Mouse (Mus musculus): Measurements from ENCODE around the gene Ackr1. TPM values are rescaled to one million over a fixed set of nuclear protein-coding genes. Genes with fewer than 3 reads are reported as not detected.

Ackr1 gene
- total RNA-seq (2014; rRNA removed) (29.0 and 32.8 TPM in 2 replicates), polyA plus RNA-seq (2015; fragmentation: Nextera tagmentation; extraction: Ambion mirVana) (11.5 and 14.0 TPM in 2 replicates)

GRCm38 (mm10) chr1:173333312-173334253 is at the start of gene Ackr1:
TSS of gene Ackr1 (minus strand) at chr1:173333750.
- ATAC-seq (no peak), DNase-seq (no peak)
- Histone ChIP-seq H3K27me3 (ENCODE audit: insufficient read depth, low read length) (no peaks in the 10 kb centered on the region), H3K4me3 (ENCODE audit: low read depth, low read length) (no peak within 1 kb of the TSS), H3K36me3 (ENCODE audit: insufficient read depth) (peaks cover 22% of the 10 kb centered on the region), H3K4me1 (ENCODE audit: insufficient read depth) (no peaks in the 10 kb centered on the region), H3K27ac (ENCODE audit: low read depth, low read length) (no peak within 1 kb of the TSS), H3K9me3 (ENCODE audit: low read length) (no peaks in the 10 kb centered on the region), H3K4me2 (ENCODE audit: low read depth) (no peak within 1 kb of the TSS), H3K9ac (no peak within 1 kb of the TSS)
- TF ChIP-seq CTCF (IDR thresholded peaks at IDR 0.05; ENCODE audit: low read depth): no peak
- WGBS: 76% methylated on average over 9 of the region's 9 CpGs

GRCm38 (mm10) chr1:173381436-173381835 is 47.9 kb upstream of the Ackr1 start:
- 81% methylated on average over 6 of the region's 6 CpGs for WGBS

GRCm38 (mm10) chr1:173377380-173378112 is 44.0 kb upstream of the Ackr1 start:
- no peak overlapping the region for H3K27ac ChIP-seq (ENCODE audit: low read depth, low read length)
- DNase-seq (peak; percentile 89), ATAC-seq (peak; percentile 97)
- H3K4me1 ChIP-seq (ENCODE audit: insufficient read depth): no peaks in the 10 kb centered on the region
- no peaks in the 10 kb centered on the region for H3K9me3 ChIP-seq (ENCODE audit: low read length)
- H3K4me2 ChIP-seq (ENCODE audit: low read depth): no peak overlapping the region
- peak; percentile 99 for TF ChIP-seq CTCF (IDR thresholded peaks at IDR 0.05; ENCODE audit: low read depth)
- H3K36me3 ChIP-seq (ENCODE audit: insufficient read depth): no peaks in the 10 kb centered on the region
- H3K9ac ChIP-seq: no peak overlapping the region
- H3K27me3 ChIP-seq (ENCODE audit: insufficient read depth, low read length): no peaks in the 10 kb centered on the region
- WGBS: 29% methylated on average over 13 of the region's 13 CpGs
- H3K4me3 ChIP-seq (ENCODE audit: low read depth, low read length): no peak overlapping the region

More at GRCm38 (mm10) chr1:173381436-173381835, 47.9 kb upstream of the Ackr1 start:
- Histone ChIP-seq H3K4me1 (ENCODE audit: insufficient read depth) (no peaks in the 10 kb centered on the region), H3K4me3 (ENCODE audit: low read depth, low read length) (no peak overlapping the region), H3K9me3 (ENCODE audit: low read length) (no peaks in the 10 kb centered on the region), H3K27ac (ENCODE audit: low read depth, low read length) (no peak overlapping the region), H3K36me3 (ENCODE audit: insufficient read depth) (no peaks in the 10 kb centered on the region), H3K27me3 (ENCODE audit: insufficient read depth, low read length) (no peaks in the 10 kb centered on the region), H3K4me2 (ENCODE audit: low read depth) (no peak overlapping the region), H3K9ac (no peak overlapping the region)
- TF ChIP-seq CTCF (IDR thresholded peaks at IDR 0.05; ENCODE audit: low read depth): no peak
- ATAC-seq (no peak), DNase-seq (no peak)

- no peak for DNase-seq
- WGBS: 89% methylated on average over 7 of the region's 7 CpGs
- no peak for TF ChIP-seq CTCF (IDR thresholded peaks at IDR 0.05; ENCODE audit: low read depth)
Measured at GRCm38 (mm10) chr1:173374020-173374419, 40.5 kb upstream of the Ackr1 start.

GRCm38 (mm10) chr1:173371586-173371985 is 38.0 kb upstream of the Ackr1 start:
- Histone ChIP-seq H3K9me3 (ENCODE audit: low read length) (no peaks in the 10 kb centered on the region), H3K27me3 (ENCODE audit: insufficient read depth, low read length) (no peaks in the 10 kb centered on the region), H3K27ac (ENCODE audit: low read depth, low read length) (no peak overlapping the region), H3K36me3 (ENCODE audit: insufficient read depth) (no peaks in the 10 kb centered on the region), H3K9ac (no peak overlapping the region), H3K4me1 (ENCODE audit: insufficient read depth) (0 out of 2 replicates have a peak, but pooled peaks cover 5% of the 10 kb centered on the region), H3K4me3 (ENCODE audit: low read depth, low read length) (no peak overlapping the region), H3K4me2 (ENCODE audit: low read depth) (no peak overlapping the region)
- ATAC-seq: no peak
- no peak for TF ChIP-seq CTCF (IDR thresholded peaks at IDR 0.05; ENCODE audit: low read depth)
- no peak for DNase-seq
- WGBS: 79% methylated on average over 6 of the region's 6 CpGs

More at GRCm38 (mm10) chr1:173374020-173374419, 40.5 kb upstream of the Ackr1 start:
- no peaks in the 10 kb centered on the region for H3K36me3 ChIP-seq (ENCODE audit: insufficient read depth)
- ATAC-seq: no peak
- H3K4me2 ChIP-seq (ENCODE audit: low read depth): no peak overlapping the region
- H3K9ac ChIP-seq: no peak overlapping the region
- H3K27me3 ChIP-seq (ENCODE audit: insufficient read depth, low read length): no peaks in the 10 kb centered on the region
- no peaks in the 10 kb centered on the region for H3K9me3 ChIP-seq (ENCODE audit: low read length)
- no peak overlapping the region for H3K4me3 ChIP-seq (ENCODE audit: low read depth, low read length)
- no peak overlapping the region for H3K27ac ChIP-seq (ENCODE audit: low read depth, low read length)
- no peaks in the 10 kb centered on the region for H3K4me1 ChIP-seq (ENCODE audit: insufficient read depth)

- no peak overlapping the region for H3K9ac ChIP-seq
Measured at GRCm38 (mm10) chr1:173370456-173370855, 36.9 kb upstream of the Ackr1 start.

More at GRCm38 (mm10) chr1:173370456-173370855, 36.9 kb upstream of the Ackr1 start:
- 71% methylated on average over 6 of the region's 6 CpGs for WGBS
- Histone ChIP-seq H3K36me3 (ENCODE audit: insufficient read depth) (no peaks in the 10 kb centered on the region), H3K9me3 (ENCODE audit: low read length) (no peaks in the 10 kb centered on the region), H3K4me2 (ENCODE audit: low read depth) (no peak overlapping the region), H3K4me1 (ENCODE audit: insufficient read depth) (peaks cover 8% of the 10 kb centered on the region; the same call in 1 of the 2 replicates), H3K27me3 (ENCODE audit: insufficient read depth, low read length) (no peaks in the 10 kb centered on the region), H3K4me3 (ENCODE audit: low read depth, low read length) (no peak overlapping the region), H3K27ac (ENCODE audit: low read depth, low read length) (no peak overlapping the region)
- ATAC-seq (no peak), DNase-seq (no peak)
- TF ChIP-seq CTCF (IDR thresholded peaks at IDR 0.05; ENCODE audit: low read depth): no peak

Measured in forebrain, postnatal 0 days (tissue).